In the genomic region with DNA sequence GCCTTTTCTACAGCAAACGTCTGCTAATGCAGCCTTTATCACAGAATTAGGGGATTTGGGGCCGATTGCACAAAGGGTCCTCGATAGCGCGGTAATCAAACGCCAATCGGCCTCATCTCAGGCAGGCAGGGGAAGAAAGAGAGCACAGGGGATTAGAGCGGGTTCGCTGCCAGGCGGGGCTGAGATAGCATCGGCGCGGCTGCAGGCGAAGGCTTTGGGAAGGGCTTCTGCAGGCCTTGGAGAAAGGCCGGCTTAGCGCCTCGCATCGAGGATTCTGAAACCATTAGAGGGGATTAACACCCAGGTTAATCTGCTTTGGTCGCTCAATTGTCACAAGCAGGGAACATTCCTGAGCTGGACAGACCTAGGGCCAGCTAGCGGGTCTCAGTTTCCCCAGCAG, we compare ENCODE assay signal across 8 mouse cellular contexts. TPM values are rescaled to one million over a fixed set of nuclear protein-coding genes. Genes with fewer than 3 reads are reported as not detected.
DNase-seq lines count a peak whose midpoint lies in the region; ATAC-seq lines count a peak whose summit lies in the region.

No protein-coding gene starts in this region.

- peak overlapping the region; percentile 83 for H3K4me2 ChIP-seq in kidney, embryonic 15.5 days
- 0 out of 2 replicates have a peak overlapping the region, but pooled peaks have one; percentile 10 for H3K4me2 ChIP-seq in limb, embryonic 15.5 days

- peak overlapping the region; percentile 86; the same call in 1 of the 2 replicates for H3K9ac ChIP-seq in kidney, embryonic 15.5 days
- H3K9ac ChIP-seq in limb, embryonic 15.5 days: peak overlapping the region; percentile 2; the same call in 1 of the 2 replicates

- WGBS in kidney, embryonic 15.5 days: 17% methylated on average over 20 of the region's 20 CpGs
- WGBS in forebrain, embryonic 10.5 days: 3% methylated on average over 20 of the region's 20 CpGs
- WGBS in limb, embryonic 15.5 days: 12% methylated on average over 20 of the region's 20 CpGs

- no peak for DNase-seq in kidney, adult 18-20 months
- peak; percentile 64 for DNase-seq in forebrain, embryonic 10.5 days (ENCODE audit: extremely low spot score, low spot score)
- peak; percentile 37 for DNase-seq in retina, embryonic 14.5 days (ENCODE audit: low spot score)
- DNase-seq in kidney, postnatal 25 days: no peak
- DNase-seq in spleen, postnatal 4 days (ENCODE audit: low spot score in 2 of 2): no peak

- peak overlapping the region; percentile 62; the same call in 1 of the 2 replicates for H3K4me3 ChIP-seq in kidney, embryonic 15.5 days (replicated peaks)
- peak overlapping the region; percentile 84 for H3K4me3 ChIP-seq in forebrain, embryonic 10.5 days
- H3K4me3 ChIP-seq in limb, embryonic 15.5 days: peak overlapping the region; percentile 71

- peaks cover 11% of the 10 kb centered on the region for H3K36me3 ChIP-seq in kidney, embryonic 15.5 days
- peaks cover 14% of the 10 kb centered on the region for H3K36me3 ChIP-seq in forebrain, embryonic 10.5 days (replicated peaks)
- H3K36me3 ChIP-seq in limb, embryonic 15.5 days: peaks cover 11% of the 10 kb centered on the region

- H3K27ac ChIP-seq in kidney, embryonic 15.5 days: no peak overlapping the region
- H3K27ac ChIP-seq in forebrain, embryonic 10.5 days: peak overlapping the region; percentile 91
- H3K27ac ChIP-seq in limb, embryonic 15.5 days: no peak overlapping the region

- peaks cover 24% of the 10 kb centered on the region for H3K4me1 ChIP-seq in kidney, embryonic 15.5 days
- H3K4me1 ChIP-seq in forebrain, embryonic 10.5 days: peaks cover 40% of the 10 kb centered on the region
- peaks cover 15% of the 10 kb centered on the region for H3K4me1 ChIP-seq in limb, embryonic 15.5 days

- peaks cover 55% of the 10 kb centered on the region for H3K27me3 ChIP-seq in kidney, embryonic 15.5 days
- peaks cover 57% of the 10 kb centered on the region for H3K27me3 ChIP-seq in forebrain, embryonic 10.5 days (ENCODE audit: poor library complexity, severe bottlenecking)
- H3K27me3 ChIP-seq in limb, embryonic 15.5 days: peaks cover 50% of the 10 kb centered on the region

- 0 out of 2 replicates have a peak, but pooled peaks cover 3% of the 10 kb centered on the region for H3K9me3 ChIP-seq in kidney, embryonic 15.5 days (replicated peaks)
- H3K9me3 ChIP-seq in forebrain, embryonic 10.5 days: no peaks in the 10 kb centered on the region
- H3K9me3 ChIP-seq in limb, embryonic 15.5 days: no peaks in the 10 kb centered on the region

- no peak for ATAC-seq in kidney, embryonic 15.5 days (replicated peaks; ENCODE audit: low FRiP score)
- ATAC-seq in limb, embryonic 15.5 days (ENCODE audit: insufficient number of reproducible peaks, low FRiP score, low TSS enrichment, low read depth): no peak
- ATAC-seq in erythroid progenitor cell, adult 5-6 weeks (replicated peaks; ENCODE audit: low FRiP score, poor library complexity, severe bottlenecking): no peak

RNA-seq across cellular contexts. Expression of gene Gsc2, which starts 5.7 kb away (rescaled TPM):
- polyA plus RNA-seq in kidney, embryonic 15.5 days (2015; fragmentation: Nextera tagmentation; extraction: Ambion mirVana): not detected in 2 replicates
- polyA plus RNA-seq in forebrain, embryonic 10.5 days (2016; fragmentation: Nextera tagmentation; extraction: Ambion mirVana): 0.43 TPM in 1 of 2 replicates, not detected in the other
- polyA plus RNA-seq in limb, embryonic 15.5 days (2015; fragmentation: Nextera tagmentation; extraction: Ambion mirVana): not detected in 2 replicates
- total RNA-seq in erythroid progenitor cell, adult 5-6 weeks (2015; ENCODE audit: low replicate concordance): not detected in 2 replicates
- not detected in 2 replicates for total RNA-seq in erythroid progenitor cell, adult 5-6 weeks (2017; ENCODE audit: low replicate concordance)

RNA-seq across cellular contexts. Expression of gene Slc25a1, which starts 7.4 kb away (rescaled TPM):
- 93.1 and 94.5 TPM in 2 replicates for polyA plus RNA-seq in kidney, embryonic 15.5 days (2015; fragmentation: Nextera tagmentation; extraction: Ambion mirVana)
- 97.4 and 99.1 TPM in 2 replicates for polyA plus RNA-seq in forebrain, embryonic 10.5 days (2016; fragmentation: Nextera tagmentation; extraction: Ambion mirVana)
- polyA plus RNA-seq in limb, embryonic 15.5 days (2015; fragmentation: Nextera tagmentation; extraction: Ambion mirVana): 81.5 and 86.0 TPM in 2 replicates
- total RNA-seq in erythroid progenitor cell, adult 5-6 weeks (2015; ENCODE audit: low replicate concordance): 0.84 and 12.3 TPM in 2 replicates
- 8.5 and 9.9 TPM in 2 replicates for total RNA-seq in erythroid progenitor cell, adult 5-6 weeks (2017; ENCODE audit: low replicate concordance)

RNA-seq across cellular contexts. Expression of gene Ess2, which starts 9.4 kb away (rescaled TPM):
- polyA plus RNA-seq in kidney, embryonic 15.5 days (2015; fragmentation: Nextera tagmentation; extraction: Ambion mirVana): 39.0 and 42.3 TPM in 2 replicates
- polyA plus RNA-seq in forebrain, embryonic 10.5 days (2016; fragmentation: Nextera tagmentation; extraction: Ambion mirVana): 55.2 and 56.2 TPM in 2 replicates
- 35.8 and 37.3 TPM in 2 replicates for polyA plus RNA-seq in limb, embryonic 15.5 days (2015; fragmentation: Nextera tagmentation; extraction: Ambion mirVana)
- total RNA-seq in erythroid progenitor cell, adult 5-6 weeks (2015; ENCODE audit: low replicate concordance): 9.4 and 10.9 TPM in 2 replicates
- total RNA-seq in erythroid progenitor cell, adult 5-6 weeks (2017; ENCODE audit: low replicate concordance): 9.6 and 27.5 TPM in 2 replicates

RNA-seq across cellular contexts. Expression of gene Tssk2, which starts 22.1 kb away (rescaled TPM):
- 0.12 TPM in 1 of 2 replicates, not detected in the other for polyA plus RNA-seq in kidney, embryonic 15.5 days (2015; fragmentation: Nextera tagmentation; extraction: Ambion mirVana)
- 0.36 TPM in 1 of 2 replicates, not detected in the other for polyA plus RNA-seq in forebrain, embryonic 10.5 days (2016; fragmentation: Nextera tagmentation; extraction: Ambion mirVana)
- not detected in 2 replicates for polyA plus RNA-seq in limb, embryonic 15.5 days (2015; fragmentation: Nextera tagmentation; extraction: Ambion mirVana)
- not detected in 2 replicates for total RNA-seq in erythroid progenitor cell, adult 5-6 weeks (2015; ENCODE audit: low replicate concordance)
- total RNA-seq in erythroid progenitor cell, adult 5-6 weeks (2017; ENCODE audit: low replicate concordance): not detected in 2 replicates

RNA-seq across cellular contexts. Expression of gene Dgcr2, which starts 22.2 kb away (rescaled TPM):
- 86.0 and 91.9 TPM in 2 replicates for polyA plus RNA-seq in kidney, embryonic 15.5 days (2015; fragmentation: Nextera tagmentation; extraction: Ambion mirVana)
- polyA plus RNA-seq in forebrain, embryonic 10.5 days (2016; fragmentation: Nextera tagmentation; extraction: Ambion mirVana): 104 and 106 TPM in 2 replicates
- polyA plus RNA-seq in limb, embryonic 15.5 days (2015; fragmentation: Nextera tagmentation; extraction: Ambion mirVana): 88.5 and 88.8 TPM in 2 replicates
- 21.4 and 38.9 TPM in 2 replicates for total RNA-seq in erythroid progenitor cell, adult 5-6 weeks (2015; ENCODE audit: low replicate concordance)
- 41.7 and 42.7 TPM in 2 replicates for total RNA-seq in erythroid progenitor cell, adult 5-6 weeks (2017; ENCODE audit: low replicate concordance)

Comparison
In these comparisons a context has a peak if more than half of its experiments do, and no peak if none do; other contexts are left out.
1. DNase-seq: peak in forebrain, embryonic 10.5 days (single experiment) and retina, embryonic 14.5 days (single experiment); none in kidney, adult 18-20 months (single experiment), kidney, postnatal 25 days (0 of 2) and spleen, postnatal 4 days (0 of 2).
2. Peak in every context shown above with its lines, with median percentiles within 50 percentile points of each other: H3K4me3 ChIP-seq.